Mouse (Mus musculus) megakaryocyte, embryonic 14.5 days (primary cell): ENCODE measurements around the gene Rad51b.

Experiments
- FLI1 ChIP-seq: IDR thresholded peaks from 2 replicates; pipeline ENCODE4 v1.6.1; 2012; ENCODE audit warnings: low read length, inconsistent platforms, mixed read lengths
- GATA1 ChIP-seq: IDR thresholded peaks from 3 replicates; pipeline ENCODE4 v1.6.1; 2012; ENCODE audit warnings: mixed read lengths, low read length, inconsistent platforms, borderline replicate concordance

GRCm38 (mm10) chr12:79362219-79362618 is 65.1 kb downstream of the Rad51b start:
- TF ChIP-seq GATA1 = no peak
- TF ChIP-seq FLI1 = no peak
